Mouse (Mus musculus): Measurements from ENCODE around the gene Mcat. TPM values are rescaled to one million over a fixed set of nuclear protein-coding genes. Genes with fewer than 3 reads are reported as not detected.

The Mcat gene
- polyA plus RNA-seq, 1 experiment from 2014 or later, result 30.3 TPM

DNA sequence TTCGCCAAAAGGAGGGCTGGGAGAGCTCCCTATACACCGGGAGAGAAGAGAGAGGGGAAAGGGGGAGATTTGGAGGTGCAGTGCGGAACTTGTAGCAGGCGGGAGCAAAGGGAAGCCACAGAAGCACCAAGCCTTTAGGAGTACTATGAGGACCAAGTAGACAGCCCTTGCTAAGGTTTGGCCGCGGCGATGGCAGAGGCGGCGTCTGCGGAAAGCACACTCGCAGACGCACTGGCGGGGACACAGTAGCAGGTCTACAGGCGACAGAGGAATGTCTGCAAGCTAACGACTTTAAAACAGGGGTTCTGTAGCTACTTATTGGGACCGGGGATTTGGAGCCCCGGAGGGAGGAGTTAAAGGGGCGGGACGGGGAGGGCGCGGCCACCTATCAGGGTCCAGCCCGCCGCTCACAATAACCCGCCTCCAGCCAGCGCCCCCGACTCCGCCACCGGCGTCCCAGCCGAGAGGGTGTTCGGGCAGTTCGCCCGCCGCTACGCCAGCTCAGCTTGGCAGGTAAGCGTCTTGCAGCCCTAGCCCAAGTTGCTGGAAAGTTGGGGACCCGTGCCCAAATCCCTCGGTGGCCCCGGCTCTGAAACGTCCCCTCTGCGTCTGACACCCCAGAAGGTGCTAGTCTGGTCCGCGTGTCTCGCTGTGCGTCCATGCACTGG lies 37.0 kb downstream of the Mcat start, which contains the start of gene Bik:
TSS of gene Bik (plus strand) at position 439 of the 668 bp plus-strand sequence.
- Histone ChIP-seq H3K4me1 (ENCODE audit: control insufficient read depth, insufficient read depth, low read length) (peaks cover 16% of the 10 kb centered on the region), H3K9ac (ENCODE audit: low read depth, low read length) (peak within 1 kb of the TSS; percentile 55), H3K4me3 (ENCODE audit: low read depth, low read length) (peak within 1 kb of the TSS; percentile 45), H3K27ac (ENCODE audit: low read length) (no peak within 1 kb of the TSS), H3K27me3 (ENCODE audit: control insufficient read depth, insufficient read depth, low read depth, low read length) (peaks cover 24% of the 10 kb centered on the region), H3K36me3 (ENCODE audit: control insufficient read depth, insufficient read depth, low read length) (no peaks in the 10 kb centered on the region), H3K9me3 (replicated peaks; ENCODE audit: control insufficient read depth, low read length, poor library complexity, severe bottlenecking) (no peaks in the 10 kb centered on the region), H3K4me2 (ENCODE audit: low read length) (peak within 1 kb of the TSS; percentile 89)
- 0 out of 2 replicates have a peak, but pooled peaks have one; percentile 21 for ATAC-seq
- 0% methylated on average over 45 of the region's 45 CpGs for WGBS

DNA sequence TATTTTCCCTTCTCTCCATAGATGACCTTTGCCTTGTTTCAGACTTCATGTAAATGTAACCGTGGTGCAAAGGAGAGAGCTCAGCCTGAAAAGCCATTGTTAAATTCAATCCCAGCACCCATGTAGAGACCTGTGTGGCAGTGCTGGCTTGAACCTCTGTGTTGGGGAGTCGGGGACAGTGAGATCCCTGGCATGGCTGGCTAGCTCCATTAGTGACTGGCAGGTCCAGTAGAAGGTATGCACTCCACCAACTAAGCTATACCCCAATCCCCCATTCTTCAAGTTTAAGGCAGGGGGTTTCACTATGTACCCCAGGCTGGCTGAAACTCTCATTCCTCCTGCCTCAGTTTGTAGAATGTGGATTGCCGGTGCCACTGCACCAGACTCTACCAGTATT lies 39.3 kb downstream of the Mcat start:
- H3K9me3 ChIP-seq (replicated peaks; ENCODE audit: control insufficient read depth, low read length, poor library complexity, severe bottlenecking), result no peaks in the 10 kb centered on the region
- H3K9ac ChIP-seq (ENCODE audit: low read depth, low read length), result no peak overlapping the region
- H3K4me3 ChIP-seq (ENCODE audit: low read depth, low read length), result no peak overlapping the region
- peaks cover 16% of the 10 kb centered on the region for H3K4me1 ChIP-seq (ENCODE audit: control insufficient read depth, insufficient read depth, low read length)
- 87% methylated on average over 3 of the region's 3 CpGs for WGBS
- H3K4me2 ChIP-seq (ENCODE audit: low read length), result no peak overlapping the region
- H3K27me3 ChIP-seq (ENCODE audit: control insufficient read depth, insufficient read depth, low read depth, low read length), result peaks cover 24% of the 10 kb centered on the region
- no peaks in the 10 kb centered on the region for H3K36me3 ChIP-seq (ENCODE audit: control insufficient read depth, insufficient read depth, low read length)
- no peak for ATAC-seq
- H3K27ac ChIP-seq (ENCODE audit: low read length), result no peak overlapping the region

DNA sequence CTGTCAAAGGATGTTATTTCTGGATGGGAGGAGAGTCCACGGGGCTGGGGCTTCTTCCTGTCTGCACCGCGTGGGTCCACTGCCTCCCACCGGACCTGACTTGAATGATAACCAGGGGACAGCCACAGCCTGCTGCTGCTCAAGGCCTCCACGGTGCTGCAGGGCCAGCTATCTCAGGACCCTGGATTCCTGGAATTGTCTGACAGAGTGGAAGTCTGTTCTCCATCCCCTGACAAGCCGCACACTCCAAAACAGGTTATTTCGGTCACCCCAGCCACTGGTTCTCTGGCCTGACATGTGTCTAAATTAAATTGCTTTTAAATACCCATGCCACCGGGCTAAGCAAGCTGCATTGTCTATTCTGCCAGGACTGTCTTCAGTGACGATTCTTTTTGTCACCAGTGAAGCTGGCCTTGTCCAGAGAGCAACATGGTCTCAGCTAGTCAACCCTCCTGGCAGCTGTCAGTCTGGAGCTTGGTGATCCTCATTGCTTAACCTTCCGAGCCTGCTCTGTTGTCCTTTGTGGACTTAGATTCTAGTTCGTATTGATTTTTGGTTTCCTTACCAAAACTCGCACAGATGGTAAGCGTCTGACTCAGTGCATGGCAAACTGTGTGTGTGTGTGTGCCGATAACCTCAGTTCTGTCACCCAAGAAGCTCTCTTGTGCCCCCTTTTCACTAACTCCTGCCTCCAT lies 39.8 kb downstream of the Mcat start:
- peaks cover 24% of the 10 kb centered on the region for H3K27me3 ChIP-seq (ENCODE audit: control insufficient read depth, insufficient read depth, low read depth, low read length)
- H3K4me2 ChIP-seq (ENCODE audit: low read length), result no peak overlapping the region
- ATAC-seq, result no peak
- H3K9ac ChIP-seq (ENCODE audit: low read depth, low read length), result no peak overlapping the region
- no peaks in the 10 kb centered on the region for H3K9me3 ChIP-seq (replicated peaks; ENCODE audit: control insufficient read depth, low read length, poor library complexity, severe bottlenecking)
- H3K36me3 ChIP-seq (ENCODE audit: control insufficient read depth, insufficient read depth, low read length), result no peaks in the 10 kb centered on the region
- H3K4me3 ChIP-seq (ENCODE audit: low read depth, low read length), result no peak overlapping the region
- WGBS, result 43% methylated on average over 14 of the region's 14 CpGs
- H3K27ac ChIP-seq (ENCODE audit: low read length), result no peak overlapping the region
- peaks cover 16% of the 10 kb centered on the region for H3K4me1 ChIP-seq (ENCODE audit: control insufficient read depth, insufficient read depth, low read length)

DNA sequence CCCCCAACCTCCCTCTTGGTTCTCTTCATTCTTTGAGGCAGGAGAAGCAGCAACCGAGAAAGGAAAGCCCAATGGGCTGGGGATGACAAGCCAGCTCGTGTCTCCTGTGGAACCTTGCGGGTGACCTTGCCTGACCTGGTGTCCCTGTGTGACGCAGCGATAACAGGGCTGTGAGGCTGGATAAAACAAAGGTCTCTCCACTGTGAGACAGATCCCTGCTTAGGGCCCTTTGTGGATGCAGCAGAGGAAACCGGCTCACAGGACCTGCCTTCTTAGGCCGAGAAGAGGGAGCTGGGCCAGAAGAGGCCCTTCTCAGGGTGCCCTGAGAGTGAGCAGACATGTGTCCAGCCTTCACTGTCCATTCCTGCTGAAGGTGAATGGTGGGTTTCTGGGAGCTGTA lies 40.4 kb downstream of the Mcat start:
- Histone ChIP-seq H3K27me3 (ENCODE audit: control insufficient read depth, insufficient read depth, low read depth, low read length) (peaks cover 23% of the 10 kb centered on the region), H3K27ac (ENCODE audit: low read length) (no peak overlapping the region), H3K9me3 (replicated peaks; ENCODE audit: control insufficient read depth, low read length, poor library complexity, severe bottlenecking) (no peaks in the 10 kb centered on the region), H3K9ac (ENCODE audit: low read depth, low read length) (no peak overlapping the region), H3K4me3 (ENCODE audit: low read depth, low read length) (no peak overlapping the region), H3K36me3 (ENCODE audit: control insufficient read depth, insufficient read depth, low read length) (no peaks in the 10 kb centered on the region), H3K4me2 (ENCODE audit: low read length) (no peak overlapping the region), H3K4me1 (ENCODE audit: control insufficient read depth, insufficient read depth, low read length) (peaks cover 16% of the 10 kb centered on the region)
- 17% methylated on average over 7 of the region's 7 CpGs for WGBS
- ATAC-seq, result no peak

DNA sequence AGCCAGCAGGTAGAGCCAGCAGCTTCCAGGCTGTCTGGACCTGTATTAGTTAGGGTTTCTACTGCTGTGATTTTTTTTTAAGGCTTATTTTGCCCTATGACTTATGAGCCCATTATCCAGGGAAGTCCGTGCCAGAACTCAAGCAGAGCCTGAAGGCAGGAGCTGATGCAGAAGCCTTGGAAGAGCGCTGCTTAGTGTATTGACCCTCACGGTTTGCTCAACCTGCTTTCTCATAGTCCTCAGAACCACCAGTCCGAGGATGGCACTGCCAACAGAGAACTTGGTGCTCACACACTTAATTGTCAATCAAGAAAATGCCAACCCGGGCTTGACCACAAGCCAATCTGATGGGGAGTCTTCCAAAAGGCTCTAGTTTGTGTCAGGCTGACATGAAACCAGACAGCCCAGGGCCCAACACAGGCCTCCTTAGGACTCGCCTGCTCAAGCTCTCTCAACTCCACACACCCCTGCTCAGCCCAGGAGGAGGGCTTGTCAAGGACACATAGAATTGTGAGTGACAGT lies 42.7 kb downstream of the Mcat start:
- 81% methylated on average over 6 of the region's 6 CpGs for WGBS
- Histone ChIP-seq H3K9ac (ENCODE audit: low read depth, low read length) (no peak overlapping the region), H3K9me3 (replicated peaks; ENCODE audit: control insufficient read depth, low read length, poor library complexity, severe bottlenecking) (no peaks in the 10 kb centered on the region), H3K4me3 (ENCODE audit: low read depth, low read length) (no peak overlapping the region), H3K4me1 (ENCODE audit: control insufficient read depth, insufficient read depth, low read length) (peaks cover 6% of the 10 kb centered on the region; the same call in 1 of the 2 replicates), H3K4me2 (ENCODE audit: low read length) (no peak overlapping the region), H3K36me3 (ENCODE audit: control insufficient read depth, insufficient read depth, low read length) (no peaks in the 10 kb centered on the region), H3K27me3 (ENCODE audit: control insufficient read depth, insufficient read depth, low read depth, low read length) (peaks cover 6% of the 10 kb centered on the region), H3K27ac (ENCODE audit: low read length) (no peak overlapping the region)
- no peak for ATAC-seq

DNA sequence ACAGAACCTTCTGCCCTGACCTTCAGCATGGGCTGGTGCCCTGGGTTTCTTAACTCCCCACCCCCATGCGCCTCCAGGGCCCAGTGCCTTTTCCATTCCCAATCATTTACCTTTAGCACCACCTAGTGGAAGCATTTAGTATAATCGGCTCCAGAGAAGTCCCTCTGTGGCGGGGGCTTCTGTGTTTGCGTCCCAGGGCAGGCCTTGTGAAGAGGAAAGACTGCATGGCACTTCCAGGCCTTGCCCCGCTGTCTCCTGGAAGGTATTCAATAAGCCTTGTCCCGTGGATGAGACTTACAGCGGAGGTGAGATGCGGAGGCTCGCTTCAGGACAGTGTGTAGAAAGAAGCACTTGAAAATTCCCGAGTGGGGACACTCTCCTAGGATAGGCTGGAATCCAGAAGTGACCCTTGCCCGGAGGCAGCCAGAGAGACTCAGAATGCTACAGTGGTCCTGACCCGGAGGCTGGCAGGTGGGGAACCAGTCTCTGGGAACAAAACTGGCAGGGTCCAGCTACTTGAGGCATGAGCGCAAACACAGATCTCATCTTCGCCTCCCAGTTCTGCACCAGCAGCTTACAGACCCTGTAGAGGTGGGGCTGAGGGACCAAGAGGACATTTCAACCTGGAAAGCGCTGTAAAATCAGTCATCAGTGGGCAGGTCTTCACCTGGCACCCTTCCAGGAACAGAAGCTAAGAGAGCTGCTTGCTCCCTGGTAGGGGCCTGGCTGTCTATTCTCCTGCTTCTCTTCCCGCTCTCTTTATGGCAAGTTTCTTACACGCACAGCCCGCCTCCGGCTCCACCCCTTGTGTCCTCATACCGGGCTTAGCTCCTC lies 45.2 kb downstream of the Mcat start:
- no peak overlapping the region for H3K4me3 ChIP-seq (ENCODE audit: low read depth, low read length)
- H3K9ac ChIP-seq (ENCODE audit: low read depth, low read length), result peak overlapping the region; percentile 28; the same call in 1 of the 2 replicates
- H3K27ac ChIP-seq (ENCODE audit: low read length), result no peak overlapping the region
- 37% methylated on average over 20 of the region's 20 CpGs for WGBS
- H3K27me3 ChIP-seq (ENCODE audit: control insufficient read depth, insufficient read depth, low read depth, low read length), result no peaks in the 10 kb centered on the region
- no peaks in the 10 kb centered on the region for H3K9me3 ChIP-seq (replicated peaks; ENCODE audit: control insufficient read depth, low read length, poor library complexity, severe bottlenecking)
- peak; percentile 67; the same call in 1 of the 2 replicates for ATAC-seq
- H3K4me2 ChIP-seq (ENCODE audit: low read length), result peak overlapping the region; percentile 32
- H3K4me1 ChIP-seq (ENCODE audit: control insufficient read depth, insufficient read depth, low read length), result peaks cover 4% of the 10 kb centered on the region; the same call in 1 of the 2 replicates
- no peaks in the 10 kb centered on the region for H3K36me3 ChIP-seq (ENCODE audit: control insufficient read depth, insufficient read depth, low read length)

DNA sequence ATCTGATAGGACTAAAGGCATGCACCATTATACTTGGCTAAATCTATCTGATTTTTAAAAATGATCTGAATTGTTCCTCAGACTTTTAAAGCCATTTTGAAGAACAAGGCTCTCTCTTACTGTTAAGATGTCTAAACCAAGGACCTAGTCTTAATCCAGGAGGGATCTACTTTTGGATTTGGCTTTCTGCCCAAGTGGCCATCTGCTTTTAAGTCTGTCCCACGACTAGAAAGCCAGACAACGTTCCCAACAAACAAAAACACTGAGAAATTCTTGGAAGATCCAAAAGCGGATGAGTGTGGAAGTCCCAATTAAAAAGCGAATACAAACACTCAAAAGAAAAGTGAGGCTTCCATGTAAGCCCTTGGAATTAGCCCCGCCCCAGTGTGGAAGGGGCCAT lies 48.6 kb downstream of the Mcat start:
- H3K9me3 ChIP-seq (replicated peaks; ENCODE audit: control insufficient read depth, low read length, poor library complexity, severe bottlenecking), result no peaks in the 10 kb centered on the region
- H3K4me1 ChIP-seq (ENCODE audit: control insufficient read depth, insufficient read depth, low read length), result peaks cover 3% of the 10 kb centered on the region
- no peak overlapping the region for H3K9ac ChIP-seq (ENCODE audit: low read depth, low read length)
- H3K36me3 ChIP-seq (ENCODE audit: control insufficient read depth, insufficient read depth, low read length), result no peaks in the 10 kb centered on the region
- no peak overlapping the region for H3K27ac ChIP-seq (ENCODE audit: low read length)
- ATAC-seq, result no peak
- no peaks in the 10 kb centered on the region for H3K27me3 ChIP-seq (ENCODE audit: control insufficient read depth, insufficient read depth, low read depth, low read length)
- no peak overlapping the region for H3K4me2 ChIP-seq (ENCODE audit: low read length)
- H3K4me3 ChIP-seq (ENCODE audit: low read depth, low read length), result no peak overlapping the region
- WGBS, result 71% methylated on average over 5 of the region's 5 CpGs

DNA sequence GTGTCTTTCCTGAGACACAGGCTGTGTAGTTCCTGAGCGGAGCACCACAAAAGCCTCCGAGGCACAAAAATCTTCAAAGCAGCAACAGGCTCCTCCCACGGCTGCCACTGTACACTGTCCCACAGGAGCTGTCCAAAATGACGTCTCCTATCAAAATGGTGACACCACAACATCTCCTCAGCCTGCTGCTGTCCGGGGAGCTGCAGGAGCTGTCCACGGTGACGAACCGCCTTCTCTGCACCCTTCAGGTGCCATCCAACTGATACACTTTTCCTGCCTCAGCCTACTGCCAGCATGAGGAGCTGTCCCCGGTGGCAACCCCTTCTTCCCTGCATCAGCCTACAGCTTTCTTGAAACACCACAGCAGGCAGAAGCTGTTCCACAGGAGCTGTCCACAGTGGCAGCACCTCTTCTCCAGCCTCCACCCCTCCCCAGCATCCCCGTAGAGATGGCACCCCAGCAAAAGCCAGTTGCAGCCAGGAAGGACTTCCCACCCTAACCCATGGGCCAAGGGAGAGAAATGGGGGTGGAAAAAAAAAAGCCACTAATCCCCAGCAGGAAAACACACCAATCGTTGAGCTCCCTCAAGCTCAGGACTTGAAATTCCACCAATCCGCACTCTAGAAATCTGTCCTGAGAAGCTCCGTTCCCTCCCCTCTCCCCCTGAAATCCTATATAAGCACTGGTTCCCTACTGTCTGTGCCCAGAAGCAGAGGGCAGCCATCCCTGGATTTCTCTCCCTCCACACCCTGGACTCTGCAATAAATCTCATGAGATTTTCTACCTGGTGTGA lies 50.9 kb downstream of the Mcat start:
- Histone ChIP-seq H3K9ac (ENCODE audit: low read depth, low read length) (no peak overlapping the region), H3K4me2 (ENCODE audit: low read length) (no peak overlapping the region), H3K4me1 (ENCODE audit: control insufficient read depth, insufficient read depth, low read length) (peaks cover 24% of the 10 kb centered on the region), H3K9me3 (replicated peaks; ENCODE audit: control insufficient read depth, low read length, poor library complexity, severe bottlenecking) (no peaks in the 10 kb centered on the region), H3K36me3 (ENCODE audit: control insufficient read depth, insufficient read depth, low read length) (no peaks in the 10 kb centered on the region), H3K27me3 (ENCODE audit: control insufficient read depth, insufficient read depth, low read depth, low read length) (no peaks in the 10 kb centered on the region), H3K4me3 (ENCODE audit: low read depth, low read length) (no peak overlapping the region), H3K27ac (ENCODE audit: low read length) (no peak overlapping the region)
- no peak for ATAC-seq
- 79% methylated on average over 13 of the region's 13 CpGs for WGBS

Measured in midbrain, embryonic 16.5 days (tissue).